Mouse (Mus musculus) embryo, embryonic 9.5 days (tissue): ENCODE results near the gene Lrrc8a.

Source experiments
- DNase-seq: peaks from one replicate; pipeline ENCODE4 v3.0.0-alpha.2; 2017; ENCODE audit errors: extremely low spot score

Lrrc8a gene

DNA sequence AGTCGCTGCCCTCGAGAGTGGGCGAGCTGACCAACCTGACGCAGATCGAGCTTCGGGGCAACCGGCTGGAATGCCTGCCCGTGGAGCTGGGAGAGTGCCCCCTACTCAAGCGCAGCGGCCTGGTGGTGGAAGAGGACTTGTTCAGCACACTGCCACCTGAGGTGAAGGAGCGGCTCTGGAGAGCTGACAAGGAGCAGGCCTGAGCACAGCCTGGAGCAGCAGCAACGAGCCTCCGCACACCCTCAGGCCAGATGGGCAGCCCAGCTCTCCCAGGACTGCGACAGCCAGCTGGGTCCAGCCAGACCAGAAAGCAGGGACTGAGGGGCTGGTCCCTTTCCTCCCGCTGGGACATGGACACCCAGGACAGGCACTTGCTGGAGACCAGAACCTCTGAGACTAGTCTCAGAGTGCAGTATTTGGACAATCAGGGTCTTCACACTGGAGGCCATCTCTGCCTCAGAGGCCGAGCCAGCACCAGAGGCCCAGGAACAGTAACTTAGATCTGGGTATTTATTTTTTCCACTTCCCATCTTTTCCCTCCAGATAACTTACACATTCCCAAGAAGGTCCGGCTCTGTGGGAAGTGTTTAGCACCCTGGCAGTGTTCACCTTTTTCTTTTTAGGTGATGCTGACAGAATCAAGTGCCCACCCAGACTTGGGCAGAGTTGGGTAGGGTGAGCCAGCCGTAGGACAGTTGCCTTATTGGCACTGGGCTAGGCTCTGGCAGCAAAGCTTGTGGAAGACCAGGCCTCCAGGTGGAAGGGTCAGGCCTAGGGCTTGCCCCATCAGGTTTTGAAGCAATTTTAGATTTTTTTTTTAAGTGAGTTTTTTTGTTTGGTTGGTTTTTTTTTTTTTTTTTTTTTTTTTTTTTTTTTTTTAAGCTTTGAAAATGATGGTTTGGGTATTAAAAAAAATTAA is 24.7 kb downstream of the Lrrc8a start:
- DNase-seq = no peak

DNA sequence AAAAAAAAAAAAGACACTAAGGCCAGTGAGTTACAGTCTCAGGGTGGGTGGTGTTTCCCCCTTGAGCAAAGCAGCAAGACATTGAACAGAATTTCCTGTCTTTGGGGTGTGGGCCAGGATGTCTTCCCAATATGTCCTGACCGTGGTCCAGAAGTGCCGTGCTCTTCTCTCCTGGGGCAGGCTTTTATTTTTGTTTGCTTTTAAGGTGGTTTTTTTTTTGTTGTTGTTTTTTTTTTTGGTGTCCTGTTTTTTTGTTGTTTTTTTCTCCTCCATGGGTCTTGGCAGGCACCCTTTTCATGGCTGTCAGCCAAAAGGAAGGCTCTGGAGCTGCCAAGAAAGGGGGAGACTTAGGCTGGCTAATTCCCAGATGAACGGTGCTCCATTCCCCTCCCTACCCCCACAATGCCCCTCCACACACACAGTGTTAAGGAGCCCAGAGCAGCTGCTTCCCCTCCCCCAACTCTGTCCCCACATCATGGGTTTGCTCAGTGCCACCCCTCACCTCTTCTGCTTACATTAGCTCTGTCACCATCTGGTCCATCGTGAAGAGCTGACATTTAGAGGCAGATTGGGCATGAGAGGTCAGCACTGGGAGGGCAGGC is 25.4 kb downstream of the Lrrc8a start:
- DNase-seq = no peak

DNA sequence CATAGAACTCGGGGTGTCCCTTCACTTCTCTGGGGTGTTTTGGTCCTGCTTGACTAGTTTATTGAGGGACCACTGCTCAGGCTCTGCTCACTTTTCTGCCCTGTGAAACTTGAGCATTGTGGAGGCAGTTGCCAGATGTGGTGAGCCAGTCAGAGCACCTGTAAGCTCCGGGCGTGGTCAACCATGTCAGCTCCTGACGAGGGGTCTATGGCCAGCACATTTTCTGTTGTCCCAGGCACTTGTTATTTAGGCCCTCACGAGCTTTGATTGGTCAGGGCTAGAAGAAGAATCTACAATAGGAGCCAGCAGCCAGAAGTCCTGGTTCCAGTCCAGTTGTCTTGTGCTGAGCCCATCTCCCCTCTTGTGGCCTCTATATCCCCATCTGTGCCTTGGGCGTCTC is 26.3 kb downstream of the Lrrc8a start:
- no peak for DNase-seq

GRCm38 (mm10) chr2:30264671-30265519 is 27.4 kb downstream of the Lrrc8a start:
- DNase-seq = no peak

- no peak for DNase-seq
Measured at GRCm38 (mm10) chr2:30265767-30266253, 28.3 kb downstream of the Lrrc8a start, which contains the start of gene Phyhd1. Gene Phyhd1, plus strand, starts transcription at chr2:30266203.

- peak; percentile 45 for DNase-seq
Measured at GRCm38 (mm10) chr2:30266392-30266941, 29.0 kb downstream of the Lrrc8a start.

DNA sequence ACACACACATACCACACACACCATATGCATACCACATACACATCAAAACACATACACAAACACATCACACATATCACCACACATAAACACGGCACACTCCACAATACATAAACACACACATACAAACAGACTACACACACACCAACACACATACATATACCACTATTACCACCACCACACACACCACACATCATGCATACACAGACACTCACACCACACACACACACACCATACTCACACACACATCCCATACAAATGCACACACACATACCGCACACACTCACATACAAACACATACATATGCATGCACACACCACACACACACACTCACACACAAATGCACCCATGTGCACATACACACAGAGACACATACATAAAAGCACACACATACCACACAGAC is 30.0 kb downstream of the Lrrc8a start:
- no peak for DNase-seq

GRCm38 (mm10) chr2:30268371-30268770 is 30.9 kb downstream of the Lrrc8a start:
- no peak for DNase-seq

GRCm38 (mm10) chr2:30269241-30269990 is 31.9 kb downstream of the Lrrc8a start:
- no peak for DNase-seq

DNA sequence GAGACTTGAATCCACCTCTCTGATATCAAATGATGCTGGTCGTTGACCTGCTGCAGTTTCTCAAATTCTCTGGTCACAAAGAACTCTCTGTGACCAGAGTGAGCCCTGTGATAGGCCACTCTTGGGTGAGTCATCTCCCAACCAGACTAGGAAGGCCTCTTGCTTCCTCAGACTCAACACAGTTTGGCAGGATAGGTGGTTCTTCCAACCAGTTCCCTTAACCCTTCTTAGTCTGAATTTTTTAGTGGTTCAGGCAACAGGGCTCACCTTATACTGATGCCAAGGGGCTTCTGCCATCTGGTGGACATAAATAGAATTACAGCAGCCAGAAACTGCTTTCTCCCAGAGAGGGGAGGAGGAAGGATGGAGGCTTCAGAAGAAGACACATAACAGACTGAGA is 32.6 kb downstream of the Lrrc8a start:
- peak; percentile 57 for DNase-seq

GRCm38 (mm10) chr2:30280743-30281142 is 43.2 kb downstream of the Lrrc8a start, which contains the start of gene Gm28038:
Gene Gm28038, plus strand, starts transcription at chr2:30281043.
- no peak for DNase-seq

- no peak for DNase-seq
Measured at GRCm38 (mm10) chr2:30281651-30282050, 44.1 kb downstream of the Lrrc8a start.

DNA sequence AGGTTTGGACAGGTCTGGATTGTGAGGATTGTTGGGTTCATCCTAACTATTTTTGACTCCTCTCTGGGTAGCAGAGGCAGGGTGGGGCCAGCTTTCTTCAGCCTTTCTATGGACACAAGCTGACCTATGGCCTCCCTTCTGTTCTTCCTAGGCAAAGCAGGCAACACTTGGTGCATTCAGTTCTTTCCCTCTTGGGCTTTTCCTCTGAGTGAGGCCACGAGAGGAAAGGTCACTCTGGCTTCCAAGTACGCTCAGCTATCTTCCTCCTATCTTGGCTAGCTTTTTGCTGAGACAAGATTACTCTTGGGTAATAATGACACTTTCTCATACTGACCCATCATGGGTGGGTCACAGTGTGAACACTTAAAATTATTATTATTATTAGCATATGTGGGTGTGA is 45.7 kb downstream of the Lrrc8a start:
- no peak for DNase-seq

GRCm38 (mm10) chr2:30285004-30285403 is 47.5 kb downstream of the Lrrc8a start:
- no peak for DNase-seq

GRCm38 (mm10) chr2:30285416-30286181 is 48.1 kb downstream of the Lrrc8a start:
- DNase-seq = no peak

DNA sequence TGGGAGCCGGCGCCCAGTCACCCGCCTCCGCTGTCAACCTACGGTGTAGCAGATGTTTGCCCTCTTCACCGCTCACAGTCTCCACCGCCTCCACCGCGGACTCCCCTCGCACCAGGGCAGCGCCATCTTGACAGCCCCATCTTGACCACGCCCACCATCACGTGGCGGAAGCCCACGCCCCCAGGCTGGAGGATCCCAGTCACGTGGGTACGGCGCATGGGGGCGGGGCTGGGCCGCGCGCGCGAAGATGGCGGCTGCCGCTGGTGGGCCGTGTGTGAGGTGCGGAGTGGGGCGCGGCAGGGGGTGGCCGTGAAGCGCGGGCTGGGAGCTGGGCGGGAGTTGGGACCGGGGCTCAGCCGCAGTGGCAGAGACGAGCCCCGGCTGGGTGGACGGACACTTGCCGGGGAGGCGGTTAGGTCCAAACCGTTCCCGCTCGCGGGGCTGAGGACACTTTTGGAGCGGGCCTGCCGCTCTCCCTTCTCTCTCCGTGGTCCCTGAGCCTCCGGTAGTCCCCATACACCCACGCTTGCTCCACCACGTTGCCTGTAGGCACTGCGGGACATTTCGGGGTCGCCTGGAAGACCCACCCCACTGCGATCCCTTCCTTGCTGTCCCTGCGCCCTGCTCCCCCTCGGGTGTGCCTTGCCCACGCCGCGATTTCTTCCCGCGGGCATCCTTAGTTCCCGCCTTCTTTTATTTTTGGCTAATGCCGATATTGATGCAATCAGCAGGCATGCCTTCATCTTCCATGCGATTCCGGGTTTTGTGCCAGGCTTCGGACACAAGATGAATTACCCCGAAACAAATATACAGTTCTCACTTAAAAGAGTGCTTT is 48.9 kb downstream of the Lrrc8a start, which contains the start of the genes Dolk and Nup188:
Gene Dolk (minus strand): TSS at position 143 of the 835 bp plus-strand sequence.
Gene Nup188 (plus strand): TSS at position 206 of the 835 bp plus-strand sequence.
- peak; percentile 97 for DNase-seq

- DNase-seq = no peak
Measured at GRCm38 (mm10) chr2:30287027-30287373, 49.5 kb downstream of the Lrrc8a start.

DNA sequence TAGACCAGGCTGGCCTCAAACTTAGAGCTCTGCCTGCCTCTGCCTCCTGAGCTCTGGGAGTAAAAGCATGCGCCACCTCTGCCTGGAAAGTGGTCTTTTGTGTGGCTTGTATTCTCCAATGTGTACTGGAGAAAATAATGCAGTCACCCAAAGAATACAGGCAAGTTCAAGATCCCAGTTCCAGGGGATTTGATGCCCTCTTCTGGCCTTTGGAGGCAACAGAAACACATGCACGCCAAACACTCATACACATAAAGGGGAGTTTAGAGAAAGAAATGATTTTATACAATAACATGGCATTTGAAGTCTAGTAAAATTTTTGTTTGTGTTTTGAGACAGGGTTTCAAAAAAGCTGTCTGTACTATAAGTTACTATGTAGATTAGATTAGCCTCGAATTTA is 62.0 kb downstream of the Lrrc8a start:
- DNase-seq = no peak

DNA sequence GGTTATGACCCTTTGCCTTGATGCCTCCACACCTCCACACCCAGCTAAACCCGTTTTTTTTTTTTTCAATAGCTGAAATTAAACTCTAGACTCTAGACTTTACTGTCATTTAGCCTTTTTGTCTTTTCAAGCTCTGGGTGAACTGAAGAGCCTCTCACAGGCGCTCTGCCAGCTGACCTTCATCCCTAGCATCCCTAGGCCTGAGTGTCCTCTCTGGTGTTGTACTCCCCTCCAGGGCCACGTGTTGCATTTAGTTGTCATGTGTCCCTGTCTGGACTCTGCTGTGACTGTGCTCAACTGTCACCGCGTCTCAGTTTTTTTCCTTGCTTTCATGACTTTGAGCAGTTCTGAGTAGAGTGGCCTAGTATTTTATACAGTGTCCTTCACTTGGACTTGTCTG is 62.5 kb downstream of the Lrrc8a start:
- DNase-seq = no peak
